Mouse (Mus musculus): ENCODE results near the gene Scaf8.
"Not testable (repeated sequence)": the region's sequence is repeated elsewhere in the genome, so short reads cannot be mapped to it uniquely, and the experiment has no call there.

The Scaf8 gene

DNA sequence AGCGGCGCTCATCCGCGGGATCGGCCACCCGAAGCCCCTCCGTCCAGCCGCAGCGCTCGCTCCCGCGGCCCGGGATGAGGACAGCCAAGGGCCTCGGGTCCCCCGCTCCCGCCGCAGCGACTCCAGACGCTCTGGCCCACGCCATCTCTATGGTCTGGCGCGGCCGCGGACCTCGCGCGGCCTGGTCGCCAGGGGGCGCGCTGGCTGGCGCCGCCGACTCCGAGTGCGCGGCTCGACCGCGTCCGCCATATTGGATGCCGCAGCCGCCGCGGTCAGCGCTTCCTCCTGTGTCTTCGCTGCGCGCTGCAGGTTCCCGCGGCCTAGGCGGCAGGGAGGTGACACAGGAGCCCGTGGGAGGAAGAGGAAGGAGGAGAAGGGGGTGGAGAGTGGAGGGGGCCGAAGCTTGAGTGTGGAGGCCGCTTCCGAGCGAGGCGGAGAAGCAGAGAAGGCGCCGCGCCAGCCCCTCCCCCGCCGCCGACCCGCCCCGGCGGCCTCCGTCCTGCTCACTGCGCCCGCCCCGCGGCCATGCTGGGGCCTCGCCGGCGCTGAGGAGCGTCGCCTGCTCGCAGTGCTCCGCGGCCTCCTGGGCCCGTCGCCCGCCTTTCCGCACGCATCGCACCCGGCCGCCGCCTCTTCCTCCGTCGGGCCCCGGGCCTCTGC is at the start of gene Scaf8:
Gene Scaf8, plus strand, starts transcription at position 253 of the 660 bp plus-strand sequence.
- DNase-seq, result peak; percentile 92

DNA sequence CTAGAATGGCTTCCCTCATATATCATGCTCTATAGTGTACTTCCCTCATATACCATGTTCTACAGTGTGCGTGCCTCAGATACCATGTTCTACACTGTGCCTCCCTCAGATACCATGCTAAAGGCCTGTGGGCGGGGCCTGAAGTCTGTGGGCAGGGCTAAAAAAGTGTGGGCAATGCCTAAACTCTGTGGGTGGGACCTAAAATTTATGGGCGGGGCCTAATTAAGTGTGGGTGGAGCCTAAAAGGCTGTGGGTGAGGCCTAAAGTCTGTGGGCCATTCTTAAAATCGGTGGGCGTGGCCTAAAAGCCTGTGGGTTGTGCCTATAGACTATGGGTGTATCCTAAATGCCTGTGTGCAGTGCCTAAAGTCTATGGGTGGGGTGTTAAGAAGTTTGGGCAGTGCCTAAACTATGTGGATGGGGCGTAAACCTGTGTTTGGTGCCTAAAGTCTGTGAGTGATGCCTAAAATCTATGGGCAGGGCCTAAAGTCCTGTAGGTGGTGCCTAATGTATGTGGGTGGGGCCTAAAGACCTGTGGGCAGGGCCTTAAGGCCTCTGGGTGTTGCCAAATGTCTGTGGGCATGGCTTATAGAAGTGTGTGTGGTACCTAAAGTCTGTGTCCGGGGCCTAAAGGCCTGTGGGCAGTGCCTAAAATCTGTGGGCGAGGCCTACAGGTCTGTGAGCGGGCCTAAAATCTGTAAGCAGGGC is 39.5 kb upstream of the Scaf8 start:
- peak; percentile 17 for DNase-seq

DNA sequence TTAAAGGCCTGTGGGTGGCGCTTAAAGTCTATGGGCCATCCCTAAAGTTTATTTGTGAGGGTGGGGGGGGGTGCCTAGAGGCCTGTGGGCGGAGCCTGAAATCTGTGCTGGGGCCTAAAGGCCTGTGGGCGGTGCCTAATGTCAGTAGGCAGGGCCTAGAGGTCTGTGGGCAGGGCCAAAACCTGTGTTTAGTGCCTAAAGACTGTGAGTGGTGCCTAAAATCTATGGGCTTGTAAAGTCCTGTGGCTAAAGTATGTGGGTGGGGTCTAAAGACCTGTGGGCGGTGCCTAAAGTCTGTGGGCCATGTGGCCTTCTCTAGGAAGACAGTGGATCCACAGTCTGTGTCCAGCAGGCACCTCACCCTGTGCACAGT is 38.9 kb upstream of the Scaf8 start:
- peak; percentile 14 for DNase-seq

DNA sequence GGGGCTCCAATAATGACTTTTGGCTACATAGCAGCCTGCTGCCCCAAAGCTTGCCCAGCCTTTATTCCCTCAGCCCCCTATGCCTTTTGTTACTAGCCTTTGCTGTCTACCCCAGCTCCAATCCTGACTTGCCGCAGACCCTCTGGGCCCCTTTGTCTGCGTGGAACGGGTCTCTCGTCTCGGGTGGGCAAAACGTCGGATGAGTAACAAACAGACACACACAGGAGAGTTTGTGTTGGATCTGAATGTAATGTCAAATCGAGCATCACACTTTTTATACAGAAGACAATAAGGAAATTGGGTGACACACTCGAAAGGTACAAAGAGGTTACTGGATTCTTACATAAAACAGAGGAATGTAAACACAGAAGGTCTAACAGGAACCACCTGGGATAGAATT is 36.8 kb upstream of the Scaf8 start:
- DNase-seq, result not testable (repeated sequence)

DNA sequence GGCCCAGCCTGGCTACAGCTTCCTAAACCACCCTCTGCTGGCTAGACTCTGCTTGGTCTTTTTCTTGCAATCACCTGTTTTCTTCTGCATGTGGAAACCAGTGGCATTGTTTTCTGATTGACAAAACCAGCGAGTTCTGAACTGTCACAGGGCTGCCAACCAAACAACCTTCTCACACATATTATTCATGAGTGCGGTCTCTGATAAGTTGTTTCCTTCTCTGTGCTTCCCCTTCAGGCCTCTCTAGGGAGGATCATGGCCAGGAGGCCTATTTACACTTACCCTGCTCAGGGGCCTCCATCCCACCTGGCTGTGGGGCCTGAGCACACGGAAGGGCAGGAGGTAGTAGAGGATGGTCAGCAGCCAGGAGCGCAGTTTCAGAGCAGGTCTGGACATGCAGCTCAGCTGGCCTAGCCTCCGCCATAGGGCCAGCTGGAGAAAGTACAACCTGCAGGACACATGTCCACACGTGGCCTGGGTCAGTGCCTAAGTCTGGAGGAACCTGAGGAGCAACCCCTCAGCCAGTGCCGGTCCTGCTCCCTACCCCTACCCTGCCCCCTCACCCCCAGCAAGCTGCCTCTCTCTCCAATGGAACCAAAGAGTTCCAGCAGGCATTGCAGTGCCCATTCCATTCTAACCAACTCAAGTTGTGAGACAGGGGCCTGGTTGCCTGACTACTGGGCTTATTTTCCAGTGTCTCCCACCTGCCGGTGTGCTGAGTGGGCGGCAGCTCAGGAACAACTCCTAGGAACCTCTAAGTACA is 34.0 kb upstream of the Scaf8 start:
- peak; percentile 56 for DNase-seq

DNA sequence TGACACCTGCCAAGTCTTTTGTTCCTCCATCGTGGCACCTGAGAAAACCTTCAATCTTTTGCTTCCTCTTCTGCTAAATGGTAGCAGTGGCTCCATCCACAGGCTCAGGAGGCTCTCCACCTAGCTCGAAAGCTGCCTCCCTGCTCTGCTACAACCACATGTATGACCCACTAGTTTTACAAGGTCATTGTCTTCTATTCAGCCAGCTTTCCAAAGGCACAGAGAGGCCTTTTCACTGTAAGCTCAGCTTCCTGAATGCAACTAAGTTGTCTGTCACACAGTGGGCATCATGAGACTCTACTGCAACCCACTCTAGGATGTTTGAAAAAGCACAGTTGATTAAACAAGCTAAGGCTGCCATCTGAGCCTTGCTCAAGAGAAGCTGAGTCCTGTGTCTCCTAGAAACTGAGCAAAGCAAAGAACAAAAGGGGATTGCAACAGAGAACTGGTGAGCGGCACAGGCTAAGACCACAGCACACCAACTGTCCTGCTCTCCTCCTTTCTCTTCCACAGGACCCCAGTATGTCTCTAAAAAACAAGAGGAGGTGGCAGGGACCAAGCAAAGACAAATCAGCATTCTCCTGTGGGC is 33.2 kb upstream of the Scaf8 start:
- DNase-seq, result peak; percentile 94

DNA sequence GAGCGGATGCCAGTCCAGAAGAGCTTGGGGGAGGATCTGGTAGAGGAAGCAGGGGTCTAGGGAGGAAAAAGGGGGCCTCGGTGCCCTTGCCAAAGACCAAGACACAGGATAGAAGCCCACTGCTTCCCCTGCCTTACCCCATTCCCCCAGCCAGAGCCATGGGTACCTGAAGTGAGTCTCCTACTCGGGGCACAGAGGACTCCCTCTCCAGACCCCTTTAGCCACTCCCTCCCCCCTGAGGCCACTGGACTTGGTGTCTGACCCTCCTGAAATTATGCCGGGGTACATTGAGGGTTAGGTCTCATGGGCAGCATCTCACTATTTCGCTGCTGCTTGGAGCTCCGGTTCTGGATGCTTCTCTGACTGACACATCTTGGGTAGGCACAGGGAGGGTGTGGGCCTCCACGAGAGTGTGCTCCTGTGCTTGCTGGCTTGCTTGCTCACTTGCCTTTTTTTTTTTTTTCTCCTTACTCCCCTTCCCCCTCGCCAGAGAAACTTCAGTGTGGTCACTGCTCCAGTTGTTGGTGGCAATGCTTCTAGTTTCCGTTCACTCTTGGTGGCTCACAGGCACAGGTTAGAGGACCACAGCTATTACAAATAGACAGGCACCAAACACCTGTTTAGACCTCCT is 32.5 kb upstream of the Scaf8 start:
- peak; percentile 89 for DNase-seq

DNA sequence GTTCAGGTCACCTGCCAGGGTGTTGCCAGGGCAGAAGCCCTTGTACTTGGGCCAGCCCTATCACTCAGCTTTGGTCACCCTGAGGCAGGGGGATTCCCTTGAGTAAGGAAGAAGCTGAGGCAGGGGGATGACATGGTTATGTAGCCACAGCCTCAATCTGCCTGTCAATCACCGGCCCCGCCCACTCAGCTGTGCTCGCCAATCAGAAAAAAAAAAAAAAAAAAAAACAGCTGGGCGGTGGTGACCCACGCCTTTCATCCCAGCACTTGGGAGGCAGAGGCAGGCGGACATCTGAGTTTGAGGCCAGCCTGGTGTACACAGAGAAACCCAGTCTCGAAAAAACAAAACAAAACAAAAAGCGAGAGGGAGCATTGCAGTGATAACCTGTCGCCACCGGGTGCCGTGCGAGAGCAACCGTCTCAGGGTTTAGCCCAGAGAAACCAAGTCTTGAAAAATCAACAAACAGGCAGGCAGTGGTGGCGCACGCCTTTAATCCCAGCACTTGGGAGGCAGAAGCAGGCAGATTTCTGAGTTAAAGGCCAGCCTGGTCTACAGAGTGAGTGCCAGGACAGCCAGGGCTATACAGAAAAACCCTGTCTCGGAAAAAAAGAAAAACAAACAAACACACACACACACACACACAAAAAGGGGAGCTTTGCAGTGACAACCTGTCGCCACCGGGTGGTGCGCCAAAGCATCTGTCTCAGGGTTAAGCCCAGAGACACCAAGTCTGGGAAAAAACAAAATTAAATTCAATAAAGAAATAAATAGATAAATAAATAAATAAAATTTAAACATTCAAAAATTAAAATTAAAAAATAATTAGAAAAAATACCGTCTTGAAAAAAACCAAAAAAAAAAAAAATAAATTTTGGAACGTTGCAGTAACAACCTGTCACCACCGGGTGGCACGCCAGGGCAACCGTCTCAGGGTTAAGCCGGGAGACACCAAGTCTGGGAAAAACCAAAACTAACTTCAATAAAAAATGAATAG is 31.7 kb upstream of the Scaf8 start:
- DNase-seq, result peak; percentile 85

DNA sequence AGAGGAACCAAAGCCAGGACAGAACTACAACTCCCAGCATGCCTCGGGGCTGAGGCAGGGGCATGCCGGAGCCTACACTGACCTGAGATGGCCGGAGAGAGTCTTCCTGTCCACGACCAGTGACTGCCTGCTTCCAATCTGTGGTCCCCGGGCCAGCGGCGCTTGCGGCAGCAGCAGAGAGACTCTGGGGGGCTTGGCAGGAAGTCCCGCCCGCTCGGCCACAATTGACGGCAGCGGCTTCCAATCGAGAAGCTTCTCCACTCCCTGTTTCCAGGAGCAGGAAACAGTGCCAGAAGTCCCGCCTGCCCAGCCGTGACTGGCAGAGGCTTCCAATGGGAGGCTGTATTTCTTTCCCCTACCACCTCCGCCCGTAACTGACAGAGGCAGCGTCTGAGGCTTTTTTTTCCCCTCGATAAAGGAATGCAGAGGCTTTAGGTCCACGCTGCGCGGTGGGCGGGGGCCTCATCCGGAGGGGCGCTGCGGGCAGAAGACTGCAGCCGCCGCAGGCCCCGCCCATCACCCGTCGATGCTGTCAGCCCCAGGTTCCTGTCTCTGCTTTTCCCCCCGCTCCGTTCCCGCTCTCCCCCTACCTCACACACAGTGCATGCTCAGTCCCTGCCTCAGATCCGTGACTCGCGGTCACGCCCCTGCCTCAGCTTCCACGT is 30.8 kb upstream of the Scaf8 start:
- peak; percentile 97 for DNase-seq

DNA sequence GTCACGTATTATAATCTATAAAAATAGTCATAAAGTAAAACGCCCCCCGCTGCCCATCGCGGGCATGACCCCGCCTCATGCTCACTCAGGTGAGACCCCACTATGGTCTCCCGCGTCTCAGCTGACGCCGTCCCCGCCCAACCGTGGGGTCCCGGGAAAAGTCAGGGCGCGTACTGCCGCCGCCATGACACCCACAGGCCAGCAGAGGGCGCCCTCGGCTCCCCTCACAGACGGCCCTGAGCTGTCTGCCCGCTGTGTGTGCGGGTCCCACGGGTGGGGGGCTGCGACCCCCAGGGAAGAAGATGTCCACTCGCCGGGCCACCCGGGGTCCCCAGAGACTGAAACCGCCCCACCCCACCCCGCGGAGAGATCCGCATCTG is 30.2 kb upstream of the Scaf8 start:
- DNase-seq, result peak; percentile 92

DNA sequence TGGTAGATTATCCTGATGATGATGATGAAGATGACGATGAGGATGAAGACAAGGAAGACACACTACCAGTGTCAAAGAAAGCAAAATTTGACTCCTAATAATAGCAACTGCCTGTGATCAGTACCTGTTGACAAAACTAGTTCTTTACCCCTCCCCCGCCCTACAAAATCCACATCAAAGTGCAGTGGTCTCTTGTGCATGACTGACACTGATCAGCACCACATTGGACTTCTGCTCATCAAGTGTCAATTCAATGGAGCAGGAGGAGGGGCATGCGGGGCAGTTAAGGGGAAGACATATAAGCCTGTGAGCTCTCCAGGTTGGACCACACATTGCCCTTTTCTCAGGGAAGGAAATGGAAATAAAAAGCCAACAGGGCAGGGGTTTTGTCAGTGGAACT is 29.6 kb upstream of the Scaf8 start:
- DNase-seq, result peak; percentile 67

DNA sequence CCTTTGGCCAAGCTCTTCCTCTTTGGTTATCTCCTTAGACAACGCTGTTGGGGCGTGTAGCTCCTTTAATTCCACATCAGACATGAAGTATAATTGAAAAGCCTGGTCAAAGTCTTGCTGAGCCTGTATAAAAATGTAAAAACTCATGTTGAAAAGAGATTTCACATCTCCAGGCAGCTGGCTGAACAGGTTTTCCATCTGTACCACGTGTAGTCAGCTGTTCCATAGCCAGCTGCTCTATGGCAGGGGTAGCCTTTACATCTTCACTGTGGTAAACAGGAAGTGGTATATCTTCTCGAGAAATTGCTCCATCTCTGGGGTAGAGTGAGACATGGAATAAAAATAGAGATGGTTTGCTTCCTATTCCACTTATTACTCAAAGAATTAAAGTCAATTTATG is 22.1 kb upstream of the Scaf8 start:
- no peak for DNase-seq

DNA sequence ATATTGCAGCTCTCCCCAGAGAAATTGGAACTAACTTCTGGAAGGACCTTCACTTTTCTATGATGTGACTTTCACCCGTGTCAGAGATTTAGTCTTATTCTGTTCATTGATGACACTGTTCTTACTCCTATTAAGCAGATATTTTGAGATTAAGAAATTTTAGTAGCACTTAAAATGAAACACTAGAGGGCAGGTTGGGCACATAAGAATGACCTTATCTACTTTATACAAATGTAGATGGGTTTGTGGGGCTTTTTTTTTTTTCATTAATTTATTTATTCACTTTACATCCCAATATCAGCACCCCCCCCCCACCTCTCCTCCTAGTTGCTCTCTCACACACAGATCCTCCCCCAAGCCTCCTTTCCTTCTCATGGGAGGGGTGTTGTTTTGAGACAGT is 15.5 kb upstream of the Scaf8 start:
- DNase-seq, result not testable (repeated sequence)

DNA sequence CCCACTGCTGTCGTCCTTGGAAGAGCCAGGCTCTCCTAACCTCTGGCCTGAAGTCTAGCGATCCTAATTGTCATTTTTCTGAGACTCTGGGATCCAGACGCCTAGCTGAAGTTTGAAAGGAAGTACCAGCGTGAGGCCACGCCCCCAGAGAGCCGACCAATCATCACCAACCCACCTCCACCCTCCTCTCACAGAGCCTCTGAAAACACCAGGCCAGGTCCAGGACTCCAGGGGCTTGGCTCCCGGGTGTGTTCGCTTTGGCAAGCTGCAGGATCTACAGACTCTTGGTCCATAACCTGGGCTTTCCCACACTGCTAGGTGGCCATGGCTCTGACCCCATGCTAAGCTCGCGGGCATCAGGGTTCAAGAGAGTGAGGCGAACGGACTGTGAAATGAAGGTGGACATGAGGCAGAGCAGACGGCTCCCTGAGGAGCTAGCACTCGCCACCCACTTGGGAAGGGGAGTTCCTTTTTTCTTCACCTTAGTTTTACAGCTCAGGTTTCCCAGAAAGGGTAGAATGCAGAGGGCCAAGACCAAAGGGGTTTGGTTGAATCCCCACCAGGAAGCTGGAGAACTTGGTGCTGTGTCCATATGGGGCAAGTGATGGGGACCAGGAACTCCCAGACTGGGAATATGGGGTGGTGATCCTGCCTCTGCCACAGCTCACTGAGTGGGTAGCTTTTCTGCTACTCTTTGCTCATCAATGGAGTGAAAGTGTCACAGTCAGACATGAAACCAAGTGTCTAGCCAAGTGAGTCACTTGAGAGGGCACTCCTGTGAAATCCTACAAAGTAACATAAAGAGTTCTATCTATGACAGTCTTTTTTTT is 12.2 kb upstream of the Scaf8 start:
- DNase-seq, result no peak

DNA sequence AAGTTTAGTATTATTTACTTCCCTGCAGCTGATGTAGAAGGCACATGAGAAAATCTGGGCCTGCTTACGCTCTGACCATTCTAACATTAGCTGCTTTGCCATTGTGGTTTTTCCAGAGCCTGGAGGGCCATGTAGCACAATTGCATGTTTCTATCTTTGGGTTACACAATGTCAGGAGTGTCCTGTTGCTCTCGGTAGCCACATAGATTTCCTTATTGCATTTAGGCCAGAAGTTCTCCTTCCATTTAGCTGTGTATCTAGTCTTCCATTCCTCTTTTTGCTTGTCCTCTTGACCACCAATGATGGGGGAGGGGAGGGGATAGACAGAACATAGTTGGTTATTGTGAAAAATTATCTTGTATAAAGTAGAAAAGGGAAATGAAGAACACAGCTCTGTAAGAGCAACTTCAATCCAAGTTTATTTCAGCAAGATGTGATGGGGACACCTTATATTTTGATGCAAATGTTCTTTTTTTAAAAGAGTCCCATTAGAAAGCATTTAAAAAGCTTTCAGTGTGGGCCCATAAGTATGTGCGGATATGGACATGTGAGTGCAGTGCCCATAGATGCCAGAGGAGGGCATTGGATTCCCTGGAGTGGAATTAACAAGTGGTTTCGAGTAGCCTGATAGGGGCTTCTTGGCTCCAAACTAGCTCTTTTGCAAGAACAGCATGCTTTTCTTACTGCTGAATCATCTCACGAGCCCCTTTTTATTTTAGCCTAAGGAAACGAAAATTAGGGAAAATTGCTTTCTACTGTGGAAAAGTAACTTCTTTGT is 10.4 kb upstream of the Scaf8 start:
- DNase-seq, result no peak

DNA sequence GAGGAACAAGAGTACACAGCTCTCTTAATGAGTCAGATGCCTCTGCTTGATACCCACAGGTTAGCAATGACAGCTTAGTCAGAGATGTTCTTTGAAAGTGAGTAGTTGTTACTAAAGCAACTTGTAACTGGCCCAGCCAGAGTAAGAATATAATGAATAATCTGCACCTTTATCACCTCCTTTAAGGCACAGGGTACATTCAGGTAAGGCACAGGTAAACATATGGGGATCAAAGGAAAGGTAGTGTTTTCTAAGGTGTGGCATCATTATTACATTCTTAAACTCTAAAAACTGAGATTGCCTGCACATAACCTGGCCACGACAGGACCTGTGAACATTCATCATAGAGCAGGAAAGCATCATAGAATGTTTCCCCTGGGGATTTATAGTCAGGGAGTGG is 9.8 kb upstream of the Scaf8 start:
- DNase-seq, result no peak

DNA sequence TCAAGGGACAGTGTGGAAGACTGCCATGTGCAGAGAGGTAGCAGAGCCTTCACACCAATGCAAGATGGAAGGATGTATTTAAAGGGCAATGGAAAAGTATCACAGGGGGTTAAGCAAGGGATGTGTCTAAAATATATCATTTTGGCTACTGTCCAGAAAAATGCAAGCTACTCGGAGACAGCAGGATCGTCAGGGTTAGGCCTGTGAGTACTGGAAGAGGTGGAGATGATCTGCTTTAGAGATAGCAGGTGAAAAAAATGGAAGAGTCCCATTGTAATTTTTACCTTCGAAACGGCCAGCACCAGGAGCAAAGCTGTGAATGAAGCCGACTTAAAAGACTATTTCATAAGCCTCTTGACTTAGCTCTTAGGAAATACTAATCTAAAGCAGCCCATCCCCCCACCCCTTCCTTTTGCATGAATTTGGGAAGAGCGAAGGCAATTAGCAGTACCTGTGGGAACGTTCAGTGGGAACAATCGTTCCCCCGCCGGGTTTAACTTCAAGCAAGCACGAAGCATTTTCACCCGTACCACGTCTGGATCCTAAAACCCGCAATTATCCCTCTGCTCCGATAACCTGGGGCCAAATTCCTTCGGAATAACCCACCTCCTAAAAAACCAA is 925 bp upstream of the Scaf8 start:
- DNase-seq, result peak; percentile 49

DNA sequence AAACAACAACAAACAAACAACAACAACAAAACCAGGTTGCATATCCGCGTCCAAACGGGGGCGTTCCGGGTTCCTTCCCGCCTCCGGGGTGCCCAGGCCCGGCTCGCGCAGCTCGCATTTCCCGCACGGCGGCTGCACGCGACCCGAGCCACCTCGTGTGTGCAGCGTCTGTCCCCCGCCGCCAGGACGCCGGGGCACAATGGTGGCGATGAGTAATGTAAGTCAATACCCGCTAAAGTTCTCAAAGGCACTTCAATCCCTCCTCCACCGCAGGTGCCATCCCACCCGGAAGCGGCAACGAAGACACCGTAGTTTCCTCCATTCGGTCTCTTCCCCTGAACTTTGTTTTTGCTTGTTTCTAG is 433 bp upstream of the Scaf8 start:
- no peak for DNase-seq

DNA sequence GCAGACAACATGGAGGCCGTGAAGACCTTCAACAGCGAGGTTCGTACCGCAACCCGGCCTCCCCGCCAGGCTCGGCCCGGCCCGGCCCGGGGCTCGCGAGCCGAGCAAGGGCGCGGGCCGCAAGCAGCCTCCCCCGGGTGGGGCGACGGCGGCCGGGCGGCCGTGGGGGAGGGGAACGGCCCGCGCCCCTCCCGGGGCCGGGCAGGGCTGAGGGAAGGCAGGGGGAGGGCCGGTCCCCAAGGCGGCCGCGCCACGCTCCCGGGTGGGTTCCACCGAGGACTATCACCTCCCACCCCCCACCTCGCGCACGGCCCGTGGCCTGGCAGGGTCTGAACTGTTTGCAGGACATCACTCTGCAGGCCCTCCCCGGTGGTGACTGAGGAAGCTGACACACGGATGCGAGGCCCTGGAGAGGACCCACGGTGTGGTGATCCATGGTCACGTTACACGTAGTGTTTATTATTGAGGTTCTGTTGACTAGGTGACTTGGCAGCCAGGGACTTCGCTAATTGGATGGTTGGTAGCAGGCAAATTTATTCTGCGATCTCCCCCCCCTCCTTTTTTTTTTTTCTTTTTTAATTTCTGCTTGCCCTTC is 705 bp downstream of the Scaf8 start:
- peak; percentile 83 for DNase-seq
